Mouse (Mus musculus) MEL-GATA-1-ER (cell line): ENCODE measurements at regions not wholly inside any gene's neighbourhood (a gene's known extent, or its start where the extent isn't known, plus 50 kb on each side); places are given as distances from the start of the nearest gene placed in this dataset.

Experiments used
- DNase-seq: peaks from one replicate; pipeline ENCODE4 v3.0.0-alpha.2; 2012; ENCODE audit warnings: low read depth; ENCODE audit errors: extremely low read depth

DNA sequence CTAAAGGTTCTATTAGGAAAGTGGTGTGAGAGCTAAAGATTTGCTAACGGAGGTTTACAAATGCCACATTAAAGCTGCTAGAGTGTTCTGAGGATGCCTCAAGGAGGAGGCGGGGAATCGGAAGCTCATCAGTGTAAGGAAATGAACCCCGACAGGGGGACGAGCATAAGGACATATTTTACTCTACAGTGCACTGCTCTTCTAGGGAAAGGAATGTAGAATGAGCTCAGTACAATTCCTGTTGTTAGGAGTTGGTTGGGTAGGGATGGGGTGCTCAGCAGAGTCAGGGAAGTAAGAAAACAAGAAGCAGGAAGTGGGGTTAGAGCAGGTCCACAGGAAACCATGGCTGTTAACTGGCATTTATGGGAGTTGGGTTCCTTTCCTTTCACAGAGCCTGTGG, 54.6 kb downstream of the Mex3b start:
- DNase-seq, result no peak

DNA sequence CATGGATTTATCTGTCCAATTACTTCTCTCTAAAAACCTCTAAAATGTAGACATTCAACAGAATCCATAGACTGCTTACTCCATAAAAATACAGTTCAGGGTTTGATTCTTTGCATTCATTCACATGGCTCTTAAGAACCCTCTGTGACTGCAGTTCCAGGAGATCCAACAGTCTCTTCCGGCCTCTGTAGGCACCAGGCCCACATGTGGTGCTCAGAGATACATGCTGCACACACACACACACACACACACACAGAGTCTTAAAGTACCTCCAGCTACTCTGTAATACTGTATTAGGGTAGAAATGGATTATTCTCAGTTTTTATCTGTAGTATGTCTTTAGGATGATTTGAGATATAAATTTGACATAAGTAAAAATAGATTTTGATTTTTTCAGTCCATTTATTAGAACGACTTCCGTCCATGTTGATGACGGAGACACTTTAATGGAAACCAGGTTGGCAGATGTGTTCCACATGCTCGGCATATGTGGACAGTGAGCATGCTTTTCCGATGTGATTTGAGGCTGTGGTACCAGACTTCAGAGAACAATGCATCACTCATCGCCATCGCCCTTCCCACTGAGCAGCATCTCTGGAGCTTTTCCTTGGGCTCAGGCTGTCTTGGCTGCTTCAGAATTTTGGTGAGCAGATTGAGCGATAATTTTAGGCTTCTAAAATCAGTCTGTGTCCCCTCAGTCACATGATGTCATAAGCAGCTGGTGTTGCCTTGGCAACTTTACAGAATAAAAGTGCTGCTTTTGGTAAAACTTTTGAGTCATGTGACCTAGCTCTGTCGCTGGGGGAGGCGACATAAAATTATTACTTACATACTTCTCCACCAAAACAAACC, 56.3 kb downstream of the Mex3b start:
- DNase-seq, result no peak

DNA sequence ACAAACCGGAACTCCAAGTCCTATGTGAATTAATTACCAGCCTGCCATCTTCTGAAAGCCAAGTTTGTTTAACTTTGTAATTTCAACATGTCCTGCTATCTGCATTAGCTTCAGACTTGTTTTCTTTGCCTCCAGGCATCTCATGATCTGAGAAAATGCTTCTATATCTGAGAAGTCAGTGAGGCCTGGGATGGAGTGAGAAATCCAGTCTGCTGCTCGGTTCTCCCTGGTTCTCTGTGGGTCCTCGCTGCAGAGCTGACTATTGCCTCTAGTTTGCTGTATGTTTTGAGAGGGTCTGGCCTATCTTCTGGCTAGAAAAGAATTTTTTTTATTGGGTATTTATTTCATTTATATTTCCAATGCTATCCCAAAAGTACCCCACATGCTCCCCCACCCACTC, 57.0 kb downstream of the Mex3b start:
- no peak for DNase-seq

DNA sequence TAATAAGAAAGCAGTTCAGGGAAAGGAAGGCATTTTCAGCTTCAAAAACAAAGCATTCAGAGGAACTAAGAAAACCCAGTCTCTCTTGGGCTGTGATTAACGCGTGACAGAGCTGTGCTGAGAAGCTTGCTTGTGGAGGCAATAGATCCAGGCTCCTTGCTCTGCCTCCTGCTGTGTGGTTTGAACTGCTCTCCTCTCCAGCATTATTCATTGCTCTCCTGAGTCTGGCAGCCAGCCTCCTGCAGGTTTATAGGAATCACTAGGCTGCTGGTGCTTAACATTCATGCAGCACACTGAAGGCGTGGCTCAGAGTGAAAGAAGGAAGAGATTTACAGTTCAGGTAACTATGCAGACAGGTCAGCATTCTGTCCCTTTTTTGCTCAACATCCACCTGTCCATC, 71.2 kb downstream of the Mex3b start:
- no peak for DNase-seq

DNA sequence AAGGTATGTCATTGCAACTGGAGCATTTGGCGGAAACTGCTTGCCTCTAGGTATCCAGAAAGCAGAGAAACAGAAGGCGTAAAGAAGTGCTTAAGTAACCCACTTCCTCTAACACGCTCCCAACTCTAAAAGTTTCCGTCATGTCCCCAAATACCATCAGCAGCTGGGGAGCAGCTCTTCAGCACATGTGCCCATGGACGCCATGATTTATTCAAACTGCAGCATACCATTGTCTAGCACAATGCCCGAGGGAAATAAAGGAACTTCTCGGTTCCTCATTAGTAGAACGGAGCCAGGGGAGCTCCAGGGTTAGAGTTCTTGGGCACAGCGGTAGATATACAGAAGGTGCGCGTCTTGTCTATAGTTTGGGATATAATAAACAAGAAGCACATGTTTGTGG, 72.4 kb downstream of the Mex3b start:
- DNase-seq, result no peak

DNA sequence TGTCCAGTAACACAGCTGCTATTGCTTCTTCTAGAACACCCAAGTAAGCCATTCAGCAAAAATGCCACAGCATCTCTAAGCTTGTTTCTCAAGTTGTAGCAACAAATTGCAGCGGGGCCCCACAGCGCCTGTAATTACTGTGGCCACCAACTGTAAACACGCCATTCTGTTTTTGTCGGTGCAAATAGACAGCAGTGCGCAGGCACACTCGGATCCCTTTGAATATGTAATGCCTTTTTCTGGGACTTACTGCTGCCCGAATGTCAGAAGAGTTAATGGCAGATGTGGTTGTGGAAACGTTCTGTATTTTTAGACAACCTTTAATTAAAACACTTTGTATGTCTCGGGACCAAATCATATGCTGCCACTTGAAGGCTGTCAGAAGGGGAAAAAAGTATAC, 76.2 kb downstream of the Mex3b start:
- DNase-seq, result no peak

DNA sequence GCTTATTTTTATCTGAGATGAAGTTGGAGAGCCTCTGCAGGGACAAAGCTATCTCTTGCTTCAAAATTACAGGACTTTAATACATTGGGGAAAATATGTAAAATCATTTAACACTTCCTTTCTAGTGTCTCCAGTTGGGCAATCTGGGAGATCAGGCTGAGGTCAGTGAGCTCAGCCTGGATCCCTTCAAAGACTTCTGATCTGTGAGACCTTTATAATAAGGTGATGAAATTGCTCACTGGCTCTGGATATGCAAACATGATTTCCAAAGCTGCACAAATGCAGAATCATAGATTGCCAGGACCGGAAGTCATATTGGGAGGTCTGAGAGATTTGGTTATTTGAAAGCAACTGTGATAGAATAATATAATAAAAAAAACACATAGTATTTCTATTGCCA, 76.7 kb downstream of the Mex3b start:
- no peak for DNase-seq

DNA sequence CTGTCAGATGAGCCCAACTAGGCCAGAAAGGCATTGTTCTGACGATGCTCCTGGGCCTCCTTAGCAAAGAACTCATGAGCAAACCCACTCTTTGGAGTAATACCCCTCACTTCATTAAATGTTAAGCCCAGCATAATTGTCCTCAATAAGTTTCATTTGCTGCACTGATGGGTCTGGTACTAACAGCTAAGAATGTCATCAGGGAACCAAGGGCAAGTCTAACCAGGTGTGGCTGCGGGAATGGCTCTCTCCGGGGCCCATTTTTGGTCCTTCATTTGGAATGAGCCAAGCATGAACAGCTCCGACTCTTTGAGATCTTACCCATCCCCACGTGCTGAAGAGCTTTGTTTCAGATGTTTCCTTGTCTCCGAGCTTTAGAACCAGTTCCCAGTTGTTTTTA, 82.2 kb downstream of the Mex3b start:
- no peak for DNase-seq

DNA sequence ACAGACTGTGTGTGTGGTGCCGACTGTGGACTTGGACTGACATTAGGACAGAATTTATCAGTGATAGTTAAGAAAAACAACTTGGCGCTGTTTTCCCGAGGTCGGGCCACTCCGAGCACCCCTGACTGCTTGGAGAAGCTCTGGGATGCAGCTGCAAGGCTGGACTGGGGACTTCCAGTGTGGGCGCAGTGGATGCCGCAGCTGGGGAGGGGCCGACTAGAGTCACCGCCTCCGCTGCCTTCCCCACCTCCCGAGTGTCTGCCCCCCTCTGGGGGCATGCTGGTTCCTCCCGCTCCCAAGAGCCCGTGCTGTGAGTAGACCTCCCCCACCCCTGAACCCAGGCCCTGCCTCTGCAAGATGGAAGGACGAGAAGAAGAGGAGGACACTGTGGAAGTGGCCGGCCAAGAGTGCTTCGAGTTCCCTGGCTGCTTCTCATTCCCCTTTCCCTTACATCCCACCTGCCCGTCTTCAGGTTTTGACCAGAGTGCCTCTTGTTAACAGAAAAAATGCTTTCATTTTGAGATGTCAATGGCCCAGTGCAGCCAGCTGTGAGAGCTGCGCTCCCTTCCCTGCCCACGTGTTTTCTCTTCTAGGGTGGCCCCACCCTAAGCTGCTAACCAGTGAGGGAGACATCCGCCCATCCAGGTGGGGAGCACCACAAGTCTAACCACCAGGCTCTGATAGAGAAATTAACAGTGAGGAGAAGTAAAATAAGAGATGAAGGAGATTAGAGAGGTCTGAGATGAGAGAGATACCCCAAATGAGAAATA, 90.3 kb downstream of the Mex3b start:
- DNase-seq, result no peak

DNA sequence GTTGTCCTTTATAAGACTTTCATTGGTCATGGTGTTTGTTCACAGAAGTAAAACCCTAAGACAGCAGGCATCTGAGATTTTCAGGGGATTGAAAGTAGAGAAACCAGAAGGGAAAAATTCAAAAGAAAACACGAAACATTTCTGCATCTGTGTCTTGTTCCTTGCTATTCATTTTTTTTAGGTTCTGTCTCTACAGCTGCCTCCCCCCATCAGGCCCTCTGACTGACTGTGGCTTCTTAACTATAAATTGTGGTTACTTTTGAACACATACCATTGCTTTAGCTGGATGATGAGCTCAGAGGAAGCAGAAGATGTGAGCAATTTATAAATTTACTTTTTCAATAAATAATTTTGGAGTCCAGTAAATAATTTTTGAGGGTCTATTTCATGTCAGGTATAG, 103.5 kb downstream of the Mex3b start:
- DNase-seq, result no peak

DNA sequence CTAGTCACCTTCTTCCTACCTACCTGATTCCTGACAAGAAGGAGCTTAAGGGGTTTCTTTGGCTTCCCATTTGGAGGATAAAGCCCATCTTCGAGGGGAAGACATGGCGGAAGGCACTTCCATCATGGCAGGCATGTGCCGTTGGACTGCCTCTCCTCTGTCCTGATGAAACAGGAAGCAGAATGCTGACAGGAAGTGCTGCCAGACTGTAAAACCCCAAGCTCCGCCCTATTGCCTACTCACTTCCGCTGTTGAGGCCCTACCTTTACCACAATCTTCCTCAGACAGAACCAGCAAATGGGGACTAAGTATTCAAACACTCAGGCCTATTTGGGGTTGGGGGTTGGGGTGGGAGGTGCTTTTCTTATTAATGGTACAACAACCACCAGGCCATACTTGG, 104.1 kb downstream of the Mex3b start:
- no peak for DNase-seq

DNA sequence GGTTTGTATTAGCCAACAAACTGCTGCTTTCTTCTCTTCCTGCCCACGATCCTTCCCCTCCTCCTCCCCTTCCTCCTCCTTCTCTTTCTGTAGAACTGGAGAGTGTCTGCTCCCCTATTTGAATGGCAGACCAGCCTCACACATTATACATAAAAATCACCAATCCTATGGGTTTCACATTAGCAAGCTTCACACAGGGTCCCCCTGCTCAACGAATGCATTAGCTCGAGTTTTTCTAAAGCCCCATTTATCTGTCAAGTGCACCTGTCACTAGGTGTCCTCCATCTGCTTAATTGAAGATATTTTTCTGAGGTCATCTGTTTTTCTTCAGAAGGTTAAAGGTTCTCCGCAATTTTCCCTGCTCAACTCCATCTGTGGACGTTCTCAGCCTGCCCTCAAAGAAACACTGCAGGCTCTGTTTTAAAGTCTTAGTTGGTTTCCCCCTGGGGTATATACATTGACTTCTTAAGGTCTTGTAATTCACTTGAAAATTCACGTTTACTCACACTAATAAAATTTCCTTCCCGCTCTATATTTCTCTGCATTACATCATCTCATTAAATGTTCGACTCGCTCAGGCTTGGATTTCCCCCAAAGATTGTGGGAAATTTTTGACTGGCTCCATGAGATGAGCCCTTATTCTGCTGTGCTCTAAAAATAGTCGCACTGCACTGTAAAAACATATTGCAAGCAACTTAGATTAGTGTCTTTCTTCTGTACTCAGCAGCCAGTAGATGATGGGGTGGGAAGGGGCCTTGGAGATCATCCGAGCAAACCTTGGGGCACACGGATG, 105.3 kb downstream of the Mex3b start:
- DNase-seq, result no peak

DNA sequence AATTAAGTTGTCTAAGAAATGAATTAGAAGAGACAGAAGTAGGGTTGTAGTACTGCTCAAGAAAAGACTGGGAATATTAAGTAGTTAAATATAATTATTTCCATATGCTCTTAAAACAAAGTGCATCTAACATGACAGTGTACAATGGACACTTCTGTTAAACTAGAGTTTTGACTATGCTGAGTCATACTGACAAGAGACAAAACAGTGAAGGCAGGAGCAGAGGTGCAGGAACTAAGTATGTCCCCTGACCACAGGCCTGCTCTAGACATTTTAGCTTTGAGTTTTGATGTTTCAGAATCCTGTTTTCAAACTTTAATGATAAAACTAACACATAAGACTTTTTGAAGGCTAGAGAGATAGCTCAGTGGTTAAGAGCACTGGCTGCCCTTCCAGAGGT, 123.6 kb downstream of the Mex3b start:
- no peak for DNase-seq

DNA sequence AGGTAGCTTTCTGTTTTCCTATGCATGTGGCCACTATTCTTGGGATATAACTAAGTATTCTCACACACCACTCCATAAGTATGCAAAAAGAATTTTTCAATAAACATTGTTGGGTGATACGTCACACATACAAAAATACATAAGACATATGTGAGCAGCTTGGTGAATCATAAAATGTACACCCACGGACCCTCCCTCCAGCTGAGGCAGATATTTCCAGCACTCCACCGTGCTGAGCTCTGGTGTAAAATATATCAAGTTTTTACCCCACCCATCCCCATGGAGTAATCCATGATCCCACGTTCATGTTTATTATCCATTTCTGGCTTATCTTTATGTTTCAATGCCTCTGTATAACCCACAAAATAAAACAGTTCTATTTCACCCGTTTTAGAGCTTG, 126.0 kb downstream of the Mex3b start:
- no peak for DNase-seq

DNA sequence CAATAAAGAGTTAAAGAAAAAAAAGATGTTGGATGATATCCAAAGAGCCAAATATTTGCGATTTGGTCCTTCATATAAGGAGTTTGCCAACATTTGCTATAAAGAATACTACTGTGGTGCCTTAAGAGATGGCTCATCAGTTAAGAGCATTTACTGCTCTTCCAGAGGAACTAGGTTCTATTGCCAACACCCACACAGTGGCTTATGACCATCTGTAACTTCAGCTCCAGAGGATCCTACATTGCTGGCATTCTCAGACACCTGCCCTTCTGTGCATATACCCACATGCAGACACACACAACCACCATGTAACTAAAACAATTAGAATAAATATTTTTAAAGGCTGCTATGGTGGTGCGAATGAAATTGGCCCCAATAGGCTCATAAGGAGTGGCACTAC, 131.7 kb downstream of the Mex3b start:
- DNase-seq, result no peak

DNA sequence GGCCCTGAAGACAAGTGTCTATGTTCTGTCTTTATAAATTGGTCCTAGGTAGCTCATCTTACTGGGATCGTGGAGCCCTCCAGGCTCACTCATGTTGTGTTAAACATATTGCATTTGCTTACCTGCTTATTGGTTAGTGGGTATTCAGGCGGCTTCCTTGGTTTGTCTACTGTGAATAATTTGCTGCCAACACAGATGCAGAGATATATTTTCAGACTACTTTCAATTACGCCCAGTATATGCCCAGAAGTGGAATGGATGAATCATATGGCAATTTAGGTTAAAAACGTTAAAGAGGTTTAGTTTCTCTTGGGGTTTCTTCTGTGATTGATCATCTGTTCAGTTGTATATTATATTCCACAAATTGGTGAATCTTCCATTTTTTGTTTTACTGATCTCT, 140.4 kb downstream of the Mex3b start:
- DNase-seq, result no peak

DNA sequence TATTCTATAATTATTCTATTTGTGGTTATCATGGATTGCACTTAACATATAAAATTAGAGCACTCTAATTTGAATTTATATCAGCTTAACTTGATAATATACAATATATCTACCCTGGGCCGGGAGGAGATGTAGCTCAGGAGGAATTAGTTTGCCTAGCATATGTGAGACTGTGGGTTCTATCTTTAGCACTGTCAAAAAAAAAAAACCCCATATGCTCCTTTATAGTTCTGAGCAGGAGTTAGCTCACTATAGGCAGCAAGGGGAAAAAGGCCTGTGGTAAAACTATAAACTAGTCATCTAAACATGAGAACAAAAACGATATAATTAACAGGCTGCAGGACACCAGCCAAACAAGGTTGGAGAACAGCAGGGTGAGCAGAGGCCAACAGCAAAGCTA, 145.0 kb downstream of the Mex3b start:
- no peak for DNase-seq

DNA sequence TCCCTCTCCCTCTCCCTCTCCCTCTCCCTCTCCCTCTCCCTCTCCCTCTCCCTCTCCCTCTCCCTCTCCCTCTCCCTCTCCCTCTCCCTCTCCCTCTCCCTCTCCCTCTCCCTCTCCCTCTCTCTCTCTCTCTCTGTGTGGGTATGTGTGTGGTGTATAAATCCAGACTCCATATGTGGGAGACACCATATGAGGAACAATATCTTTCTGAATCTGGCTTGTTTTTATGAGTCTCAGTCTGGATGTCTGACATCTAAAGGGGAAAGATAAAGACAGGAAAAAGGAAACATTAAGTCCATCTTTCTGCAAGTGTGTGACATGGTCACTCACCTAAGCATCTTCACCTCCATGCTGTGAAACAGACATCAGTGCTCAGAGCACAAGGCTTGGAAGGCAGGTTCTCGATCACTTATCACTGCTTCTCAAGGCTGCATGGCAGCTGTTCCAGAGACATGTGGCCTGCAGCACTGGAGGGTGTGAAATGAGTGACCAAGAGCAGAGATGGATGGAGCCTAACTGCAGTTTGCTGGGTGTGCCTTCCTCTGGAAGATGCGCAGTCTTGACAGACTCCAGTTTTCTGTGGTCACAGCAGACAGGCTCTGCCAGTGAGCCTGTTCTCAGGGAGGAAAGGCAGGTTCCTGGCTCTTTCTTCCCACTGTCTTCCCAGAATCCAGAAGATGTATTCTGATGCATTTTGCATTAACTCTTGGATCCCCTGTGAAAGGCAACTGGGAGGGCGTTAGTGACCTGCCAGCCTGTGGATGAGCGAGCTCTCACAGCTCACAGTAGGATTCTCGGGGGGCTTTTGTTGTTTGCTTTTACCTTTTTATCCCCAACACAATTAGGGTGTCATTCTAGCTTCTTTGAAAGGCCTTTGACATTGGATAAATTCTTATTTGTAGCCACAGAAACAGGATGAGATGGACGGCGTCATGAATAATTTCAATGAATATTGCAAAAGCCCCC, 147.9 kb downstream of the Mex3b start:
- DNase-seq, result no peak

DNA sequence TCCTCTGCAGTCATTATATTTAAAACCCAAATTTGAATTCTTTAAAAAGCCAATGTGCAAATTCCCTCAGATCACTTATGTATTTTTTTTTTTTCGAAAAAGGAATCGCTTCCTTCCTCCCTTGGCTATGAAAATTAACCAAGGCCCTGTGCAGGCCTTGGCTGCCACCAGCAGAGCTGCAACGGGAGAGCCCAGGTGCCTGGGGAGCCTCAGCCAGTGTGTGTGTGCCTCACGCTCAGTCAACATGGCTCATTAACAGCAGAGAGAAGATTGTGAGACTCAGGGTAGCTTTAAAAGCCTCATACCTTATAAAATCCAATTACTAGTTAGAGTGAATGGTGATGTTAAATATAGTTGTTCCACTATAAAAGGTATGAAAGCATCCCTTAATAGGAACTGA, 148.6 kb downstream of the Mex3b start:
- no peak for DNase-seq

DNA sequence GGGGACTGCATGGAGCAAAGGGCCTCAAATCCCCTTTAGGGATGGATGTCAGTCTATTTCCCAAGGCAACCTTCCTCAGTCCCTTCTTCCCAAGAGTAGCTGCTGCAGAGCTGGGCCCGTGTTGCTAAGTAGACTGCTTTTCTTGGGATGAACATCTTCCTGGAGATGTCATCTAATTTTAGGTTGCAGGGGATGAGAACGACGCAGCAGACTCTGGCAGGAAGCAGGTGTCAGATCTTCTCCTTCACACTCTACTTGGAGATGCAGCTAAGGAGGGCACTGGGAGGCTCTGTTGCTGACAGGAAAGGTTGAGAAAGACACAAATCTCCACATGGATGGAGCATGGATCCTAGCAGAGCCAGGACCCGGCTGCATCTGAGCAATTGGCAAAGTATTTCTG, 149.4 kb downstream of the Mex3b start:
- no peak for DNase-seq

DNA sequence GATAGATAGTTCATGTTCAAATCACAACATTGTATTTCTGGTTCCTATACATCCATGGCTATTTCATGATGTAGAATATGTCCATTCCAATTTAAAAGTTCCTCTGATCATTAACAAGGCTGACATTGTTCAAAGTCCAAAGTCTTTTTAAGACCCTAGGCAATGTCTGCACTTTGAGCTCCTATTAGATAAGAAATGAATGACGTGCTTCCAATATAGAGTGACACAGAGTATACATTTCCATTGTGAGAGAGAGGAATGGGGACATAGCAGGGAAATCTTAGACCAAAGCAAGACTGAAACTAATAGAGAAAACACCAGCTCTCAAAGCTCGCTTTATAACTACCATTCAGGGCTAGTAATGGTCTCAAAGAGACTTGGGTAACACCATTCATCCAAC, 153.5 kb downstream of the Mex3b start:
- DNase-seq, result no peak
